Mouse (Mus musculus) left cerebral cortex, adult 8-10 months (tissue): ENCODE data around the gene Brf1. TPM values are rescaled to one million over a fixed set of nuclear protein-coding genes. Genes with fewer than 3 reads are reported as not detected.

Source experiments
- DNase-seq, 2 experiments: peaks; one replicate each; pipeline ENCODE4 v3.0.0; 2022; ENCODE audit warnings: low spot score in 2 of 2
- total RNA-seq, 4 experiments: library from RNA; stranded (reverse); gene quantifications; 2 replicates each; pipeline ENCODE4 v1.2.4; 2022

Brf1 gene
- total RNA-seq, 4 experiments from 2014 or later = 46.0 to 56.9 (median 48.2) TPM

DNA sequence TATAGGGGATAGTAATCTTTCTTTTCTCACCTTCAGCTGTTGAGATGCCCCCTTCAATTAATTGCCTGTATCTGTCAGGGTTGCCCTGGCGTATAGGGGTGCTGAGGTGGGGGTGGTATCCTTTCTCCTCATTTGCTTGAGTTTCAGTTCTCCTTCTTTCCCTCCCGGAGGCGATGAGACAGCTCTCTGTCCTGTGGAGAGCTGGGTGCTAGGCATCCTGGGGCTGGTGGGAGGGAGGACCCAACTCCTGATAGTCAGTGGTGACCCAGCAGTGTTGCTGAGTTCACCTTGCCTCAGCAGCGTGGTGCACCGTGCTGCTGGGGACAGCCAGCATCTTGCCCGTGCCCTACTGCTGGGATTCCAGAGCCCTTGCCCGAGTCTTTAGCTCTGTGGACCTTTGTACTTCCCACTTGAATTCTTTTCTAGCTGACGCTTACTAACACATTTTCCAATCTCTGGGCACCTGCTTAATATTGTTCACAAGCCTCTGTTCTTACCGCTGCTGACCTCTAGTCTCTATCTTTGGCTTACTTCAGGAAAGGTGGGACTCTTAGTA is 17.0 kb upstream of the Brf1 start:
- DNase-seq = no peak

DNA sequence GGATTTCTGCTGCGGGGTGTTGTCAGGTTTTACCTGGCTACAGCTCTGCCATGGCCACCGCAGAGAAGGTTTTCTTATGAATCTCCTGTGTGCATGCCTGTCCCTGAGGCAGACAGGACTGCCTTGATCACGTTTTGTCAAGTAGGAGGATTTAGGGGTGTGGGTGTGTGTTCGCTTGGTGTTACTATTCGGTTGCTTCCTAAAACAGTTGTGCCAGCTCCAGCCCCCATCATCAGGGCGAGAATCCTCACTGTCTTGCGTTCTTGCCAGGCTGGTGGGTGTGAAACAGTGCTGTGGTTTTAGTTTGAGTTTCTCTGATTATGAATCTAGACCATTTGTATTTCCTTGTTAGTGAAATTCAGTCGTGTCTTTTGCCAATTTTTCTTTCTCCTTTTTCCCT is 16.5 kb upstream of the Brf1 start:
- DNase-seq = peak; percentile 41 to 88

DNA sequence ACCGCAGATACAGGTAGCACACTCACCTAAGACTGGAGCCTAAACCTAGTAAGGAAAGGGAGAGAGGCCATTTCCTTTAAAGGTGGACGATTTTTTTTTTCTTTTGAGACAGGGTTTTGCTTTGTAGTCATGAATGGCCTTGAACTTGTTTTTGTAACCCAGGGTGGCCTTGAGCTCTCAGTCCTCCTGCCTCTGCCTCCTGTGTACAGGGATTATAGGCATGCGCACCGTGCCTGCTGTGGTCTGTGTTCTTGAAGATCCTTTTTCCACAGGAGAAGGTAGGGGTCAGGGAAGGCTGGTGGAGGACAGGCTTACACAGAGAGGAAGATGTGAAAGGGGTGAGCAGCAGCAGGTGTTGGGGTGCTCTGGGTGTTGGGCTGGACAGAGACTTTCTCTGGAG is 15.5 kb upstream of the Brf1 start:
- DNase-seq = no peak

- DNase-seq = peak in 1 of 2 experiments; percentile 25
Measured at GRCm38 (mm10) chr12:113014561-113015556, 14.4 kb upstream of the Brf1 start.

GRCm38 (mm10) chr12:113013604-113014558 is 13.4 kb upstream of the Brf1 start, which contains the start of gene Pacs2:
Gene Pacs2, plus strand, starts transcription at chr12:113014508.
- DNase-seq = peak; percentile 83 to 92

GRCm38 (mm10) chr12:113013021-113013491 is 12.6 kb upstream of the Brf1 start:
- DNase-seq = peak; percentile 42 to 81

- DNase-seq = no peak
Measured at GRCm38 (mm10) chr12:113012443-113012842, 11.9 kb upstream of the Brf1 start.

- no peak for DNase-seq
Measured at GRCm38 (mm10) chr12:113011702-113012360, 11.3 kb upstream of the Brf1 start.

- DNase-seq = peak in 1 of 2 experiments; percentile 43
Measured at GRCm38 (mm10) chr12:113004993-113005392, 4.5 kb upstream of the Brf1 start.

- DNase-seq = no peak
Measured at GRCm38 (mm10) chr12:113004011-113004410, 3.5 kb upstream of the Brf1 start.

GRCm38 (mm10) chr12:113002667-113003066 is 2.2 kb upstream of the Brf1 start:
- no peak for DNase-seq

- no peak for DNase-seq
Measured at GRCm38 (mm10) chr12:113001133-113001474, 600 bp upstream of the Brf1 start.

DNA sequence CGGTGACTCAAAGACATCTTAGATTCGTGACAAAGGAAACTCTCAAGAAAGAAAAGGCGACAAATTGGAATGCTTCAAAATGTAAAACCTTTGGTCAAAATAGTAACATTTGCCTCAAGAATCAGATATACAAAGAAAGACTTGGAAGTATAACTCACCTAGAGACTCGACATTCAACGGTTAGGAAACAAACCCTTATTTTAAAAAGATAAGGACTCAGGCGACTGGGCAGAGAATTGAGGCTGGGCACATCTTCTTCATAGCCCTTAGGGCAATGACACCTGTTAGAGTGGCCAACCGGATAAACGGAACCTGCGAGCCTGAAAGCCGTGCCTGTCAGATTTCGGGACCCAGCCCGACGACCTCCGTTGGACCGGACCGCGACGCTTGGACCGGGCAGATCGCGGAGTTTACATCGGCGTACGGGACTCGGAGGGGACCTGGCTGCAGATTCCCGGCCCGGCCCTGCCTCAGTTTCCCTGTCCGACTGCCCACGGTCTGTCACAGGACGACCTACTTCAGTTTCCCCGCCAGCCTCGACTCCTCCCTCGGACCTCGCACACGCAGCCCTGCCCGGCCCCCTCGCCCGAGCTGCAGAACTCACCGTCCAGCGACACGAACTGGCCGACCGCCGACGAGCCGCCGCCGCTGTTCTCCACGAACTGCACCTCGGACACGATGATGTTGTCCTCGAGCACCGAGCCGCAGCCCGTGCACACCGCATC is 773 bp downstream of the Brf1 start:
- DNase-seq = peak in 1 of 2 experiments; percentile 36

DNA sequence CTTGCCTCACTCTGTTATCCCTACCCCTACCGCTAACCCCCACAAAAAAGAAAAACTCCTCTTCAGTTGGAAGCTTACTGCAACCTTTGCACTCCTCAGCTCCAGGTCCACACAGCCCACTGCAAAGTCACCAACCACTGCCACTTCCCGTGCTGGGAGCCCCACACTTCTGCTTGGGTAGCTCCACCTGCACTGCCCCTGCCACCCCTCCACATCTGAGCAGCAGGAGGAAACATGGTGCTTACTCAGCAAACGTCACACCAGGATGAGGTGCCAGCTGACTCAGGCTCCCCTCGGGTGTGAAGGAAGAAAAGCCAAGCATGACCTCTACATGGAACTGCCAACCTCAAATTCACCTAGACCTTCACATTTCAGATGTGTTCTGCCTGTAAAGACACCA is 6.4 kb downstream of the Brf1 start:
- DNase-seq = no peak

- DNase-seq = no peak
Measured at GRCm38 (mm10) chr12:112991444-112991843, 9.1 kb downstream of the Brf1 start.

DNA sequence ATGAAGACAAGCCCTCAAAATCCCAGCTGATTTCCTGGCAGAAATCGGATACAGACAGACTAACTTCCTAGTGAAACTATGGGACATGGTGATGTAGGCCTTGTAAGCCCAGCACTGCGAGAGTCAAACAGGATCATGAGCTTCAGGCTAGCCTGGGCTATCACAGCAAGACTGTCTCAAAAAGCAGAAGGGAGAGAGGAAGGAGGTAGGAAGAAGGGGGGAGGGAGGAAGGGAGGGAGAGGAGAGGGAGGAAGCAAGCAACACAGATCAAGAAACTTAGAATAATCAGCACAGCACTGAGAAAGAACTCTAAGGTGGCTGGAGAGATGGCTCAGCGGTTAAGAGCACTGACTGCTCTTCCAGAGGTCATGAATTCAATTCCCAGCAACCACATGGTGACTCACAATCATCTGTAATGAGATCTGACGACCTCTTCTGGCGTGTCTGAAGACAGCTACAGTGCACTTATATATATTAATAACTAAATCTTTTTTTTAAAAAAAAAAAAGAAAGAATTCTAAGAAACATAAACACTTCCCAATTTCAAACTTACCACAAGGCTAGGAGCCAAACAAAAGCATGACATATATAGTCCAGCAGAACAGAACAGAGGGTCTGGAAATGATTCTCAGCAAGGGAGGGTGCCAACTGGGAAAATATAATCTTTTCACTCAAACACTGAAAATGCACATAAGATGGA is 9.6 kb downstream of the Brf1 start:
- no peak for DNase-seq

- DNase-seq = peak in 1 of 2 experiments; percentile 28
Measured at GRCm38 (mm10) chr12:112987877-112988276, 12.6 kb downstream of the Brf1 start.

GRCm38 (mm10) chr12:112985346-112985745 is 15.2 kb downstream of the Brf1 start:
- DNase-seq = no peak

DNA sequence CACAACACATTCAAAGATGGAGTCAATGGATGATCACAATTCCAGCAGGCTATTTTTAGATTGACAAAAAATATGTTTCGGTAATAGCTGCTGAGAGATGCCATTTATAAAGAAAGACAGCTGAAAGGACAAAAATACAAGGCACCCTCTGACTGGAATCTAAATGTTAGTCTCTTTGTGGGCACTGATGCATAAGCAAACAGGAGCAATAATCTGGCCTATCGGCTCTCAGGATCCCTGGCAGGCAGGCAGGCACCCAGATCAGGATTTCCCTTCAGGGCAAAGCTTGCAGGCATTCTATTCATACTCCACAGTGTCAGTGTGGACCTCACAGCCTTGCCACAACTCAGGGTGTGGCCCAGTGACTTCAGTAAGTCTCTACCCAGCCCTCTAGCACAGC is 18.5 kb downstream of the Brf1 start:
- DNase-seq = no peak
